Mouse (Mus musculus) liver, adult 2 months (tissue): ENCODE results near the gene Tmem167. TPM values are rescaled to one million over a fixed set of nuclear protein-coding genes. Genes with fewer than 3 reads are reported as not detected.

Experiments
- DNase-seq: peaks from one replicate; pipeline ENCODE4 v3.0.0-alpha.2; 2011; ENCODE audit warnings: low read depth, low spot score; ENCODE audit errors: extremely low read depth
- H3K27ac ChIP-seq: fragments of 200-500 bp; replicated peaks from 2 replicates; pipeline ENCODE4 v1.5.1; 2012; ENCODE audit warnings: low read depth, mild to moderate bottlenecking, control low read depth, inconsistent platforms, low read length; ENCODE audit not compliant: insufficient read depth
- H3K27me3 ChIP-seq: fragments of 200-500 bp; 2 replicates; pipeline ENCODE4 v1.6.1; 2012; ENCODE audit warnings: mild to moderate bottlenecking, moderate library complexity, low read length, inconsistent platforms; ENCODE audit not compliant: control insufficient read depth, insufficient read depth
- H3K36me3 ChIP-seq: fragments of 200-500 bp; 2 replicates; pipeline ENCODE4 v1.6.1; 2012; ENCODE audit warnings: low read length, inconsistent platforms; ENCODE audit not compliant: control insufficient read depth, insufficient read depth
- H3K4me1 ChIP-seq: fragments of 200-500 bp; 2 replicates; pipeline ENCODE4 v1.6.1; 2011; ENCODE audit warnings: low read length; ENCODE audit not compliant: control insufficient read depth, insufficient read depth
- H3K4me3 ChIP-seq: fragments of 200-500 bp; 2 replicates; pipeline ENCODE4 v1.5.1; 2011; ENCODE audit warnings: low read depth, mild to moderate bottlenecking, control low read depth, low read length, moderate library complexity; ENCODE audit not compliant: insufficient read depth
- H3K79me2 ChIP-seq: fragments of 200-500 bp; 2 replicates; pipeline ENCODE4 v1.6.1; 2012; ENCODE audit warnings: inconsistent platforms, mild to moderate bottlenecking, low read length, moderate library complexity; ENCODE audit not compliant: control insufficient read depth, insufficient read depth
- H3K9ac ChIP-seq: fragments of 200-500 bp; 2 replicates; pipeline ENCODE4 v1.6.1; 2012; ENCODE audit warnings: low read depth, mild to moderate bottlenecking, control low read depth, inconsistent platforms, low read length
- CTCF ChIP-seq: fragments of 200-500 bp; IDR thresholded peaks from 2 replicates; pipeline ENCODE4 v1.5.1; 2011; ENCODE audit warnings: low read depth, low read length, control low read depth
- POLR2A ChIP-seq: fragments of 200-500 bp; IDR thresholded peaks from 2 replicates; pipeline ENCODE4 v1.6.1; 2011; ENCODE audit warnings: low read length, control low read depth; ENCODE audit not compliant: insufficient read depth; ENCODE audit errors: extremely low read depth
- WGBS: fragments of 180-500 bp; shearing (Covaris S2); methylation state at CpG from one replicate; pipeline ENCODE4 v1.1.7; 2018; 5-methylcytosine and 5-hydroxymethylcytosine counted together
- polyA plus RNA-seq: library from polyadenylated mRNA; depleted of rRNA; stranded (reverse); fragments of >200 nt; gene quantifications from 2 replicates; pipeline ENCODE4 v1.2.3, GENCODE M21; 2012; rRNA removed
- total RNA-seq: library from RNA; depleted of rRNA; stranded (reverse); fragments of >200 nt; gene quantifications from 2 replicates; pipeline ENCODE4 v1.2.3, GENCODE M21; 2014; rRNA removed

Tmem167 gene
- total RNA-seq: 11.9 and 13.0 TPM in 2 replicates
- 3.3 and 3.6 TPM in 2 replicates for polyA plus RNA-seq

- Histone ChIP-seq H3K4me3 (peak within 1 kb of the TSS; percentile 96), H3K9ac (peak within 1 kb of the TSS; percentile 84), H3K36me3 (no peaks in the 10 kb centered on the region), H3K4me1 (peaks cover 2% of the 10 kb centered on the region; the same call in 1 of the 2 replicates), H3K27me3 (no peaks in the 10 kb centered on the region), H3K79me2 (peaks cover 12% of the 10 kb centered on the region; the same call in 1 of the 2 replicates), H3K27ac (peak within 1 kb of the TSS; percentile 78)
- TF ChIP-seq CTCF (no peak), POLR2A (0 out of 2 replicates have a peak, but pooled peaks have one; percentile 44)
- peak; percentile 97 for DNase-seq
- WGBS: 2% methylated on average over 41 of the region's 41 CpGs
Observed at GRCm38 (mm10) chr13:90088962-90089824, at the start of gene Tmem167, which contains the start of gene Xrcc4. Gene Tmem167, plus strand, starts transcription at chr13:90089123. Gene Xrcc4, minus strand, starts transcription at chr13:90089608.

GRCm38 (mm10) chr13:90039613-90040012 lies 49.3 kb upstream of the Tmem167 start:
- H3K9ac ChIP-seq: no peak overlapping the region
- no peaks in the 10 kb centered on the region for H3K4me1 ChIP-seq
- H3K36me3 ChIP-seq: no peaks in the 10 kb centered on the region
- no peak for TF ChIP-seq POLR2A
- no peak for TF ChIP-seq CTCF
- no peak overlapping the region for H3K4me3 ChIP-seq
- 59% methylated on average over 2 of the region's 2 CpGs for WGBS
- no peaks in the 10 kb centered on the region for H3K27me3 ChIP-seq
- H3K27ac ChIP-seq: no peak overlapping the region
- H3K79me2 ChIP-seq: no peaks in the 10 kb centered on the region
- DNase-seq: no peak

GRCm38 (mm10) chr13:90051735-90052134 lies 37.2 kb upstream of the Tmem167 start:
- Histone ChIP-seq H3K36me3 (no peaks in the 10 kb centered on the region), H3K9ac (no peak overlapping the region), H3K79me2 (no peaks in the 10 kb centered on the region), H3K27me3 (no peaks in the 10 kb centered on the region), H3K4me3 (no peak overlapping the region), H3K4me1 (no peaks in the 10 kb centered on the region), H3K27ac (no peak overlapping the region)
- no peak for TF ChIP-seq POLR2A
- TF ChIP-seq CTCF: no peak
- 81% methylated on average over 6 of the region's 6 CpGs for WGBS
- DNase-seq: no peak

- TF ChIP-seq POLR2A: no peak
- no peak for TF ChIP-seq CTCF
- H3K36me3 ChIP-seq: no peaks in the 10 kb centered on the region
- H3K79me2 ChIP-seq: no peaks in the 10 kb centered on the region
- no peak overlapping the region for H3K4me3 ChIP-seq
- H3K4me1 ChIP-seq: no peaks in the 10 kb centered on the region
- H3K9ac ChIP-seq: no peak overlapping the region
- no peak overlapping the region for H3K27ac ChIP-seq
- DNase-seq: no peak
- WGBS: 89% methylated on average over 3 of the region's 3 CpGs
- H3K27me3 ChIP-seq: no peaks in the 10 kb centered on the region
Observed at GRCm38 (mm10) chr13:90052408-90052807, 36.5 kb upstream of the Tmem167 start.

GRCm38 (mm10) chr13:90061877-90062276 lies 27.0 kb upstream of the Tmem167 start:
- no peak overlapping the region for H3K4me3 ChIP-seq
- H3K4me1 ChIP-seq: no peaks in the 10 kb centered on the region
- DNase-seq: no peak
- no peak overlapping the region for H3K9ac ChIP-seq
- H3K27me3 ChIP-seq: no peaks in the 10 kb centered on the region
- no peak overlapping the region for H3K27ac ChIP-seq
- TF ChIP-seq POLR2A (no peak), CTCF (no peak)
- H3K79me2 ChIP-seq: no peaks in the 10 kb centered on the region
- no peaks in the 10 kb centered on the region for H3K36me3 ChIP-seq
- 90% methylated on average over 1 of the region's 1 CpGs for WGBS

- WGBS: under 1% methylated on average over 27 of the region's 27 CpGs
- TF ChIP-seq CTCF (no peak), POLR2A (no peak)
- Histone ChIP-seq H3K79me2 (peaks cover 12% of the 10 kb centered on the region; the same call in 1 of the 2 replicates), H3K27me3 (no peaks in the 10 kb centered on the region), H3K27ac (peak overlapping the region; percentile 50), H3K4me1 (peaks cover 2% of the 10 kb centered on the region; the same call in 1 of the 2 replicates), H3K9ac (peak overlapping the region; percentile 84), H3K4me3 (peak overlapping the region; percentile 96), H3K36me3 (no peaks in the 10 kb centered on the region)
- no peak for DNase-seq
Observed at GRCm38 (mm10) chr13:90089825-90090183, 881 bp downstream of the Tmem167 start.
